Mouse (Mus musculus): ENCODE results near the gene 1700016C15Rik. TPM values are rescaled to one million over a fixed set of nuclear protein-coding genes. Genes with fewer than 3 reads are reported as not detected.

The 1700016C15Rik gene
- total RNA-seq (2021), result not detected

DNA sequence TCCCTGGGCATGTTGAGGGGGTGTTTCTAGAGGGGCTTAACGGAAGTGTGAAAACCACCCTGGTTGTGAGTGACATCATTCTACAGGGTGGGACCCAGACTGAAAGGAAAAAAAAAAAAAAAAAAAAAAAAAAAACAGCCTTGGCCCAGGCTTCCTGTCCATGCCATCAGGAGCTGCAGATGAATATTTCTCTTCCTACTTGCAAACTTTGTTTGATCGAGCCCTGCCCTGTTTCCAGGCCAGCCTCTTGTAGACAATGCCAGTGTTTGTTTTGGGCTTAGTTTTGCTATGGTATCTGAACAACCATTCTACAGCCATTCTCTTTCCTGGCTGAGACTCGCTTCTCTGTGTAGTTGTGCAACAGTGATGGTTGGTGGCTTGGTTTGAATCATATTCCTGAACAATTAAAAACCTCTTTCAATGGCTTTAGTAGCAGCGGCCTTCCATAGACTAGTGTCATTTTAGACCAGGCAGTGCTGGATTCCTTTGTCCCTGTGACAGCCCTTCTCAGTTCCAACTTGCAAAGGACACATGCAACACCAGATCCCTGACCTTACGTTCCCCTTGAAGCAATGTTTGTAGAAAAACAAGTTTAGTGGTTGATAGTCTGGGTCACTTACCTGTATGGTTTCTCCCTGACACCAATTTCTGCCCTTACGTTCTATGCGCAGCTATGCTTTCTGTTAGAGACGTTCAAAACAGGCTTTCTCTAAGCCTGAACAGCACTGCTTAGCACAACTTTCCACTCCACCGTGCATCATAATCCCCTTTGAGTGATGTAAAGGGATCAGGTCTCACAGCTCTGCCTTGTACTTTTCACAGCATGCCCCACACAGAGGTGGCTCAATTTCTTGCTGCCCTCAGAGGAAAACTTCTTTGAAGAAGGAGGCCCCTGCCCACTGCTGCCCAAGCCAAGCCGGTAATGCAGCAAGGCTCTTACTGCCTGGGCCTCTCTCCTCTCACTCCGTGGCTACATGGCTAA is at the start of gene 1700016C15Rik:
Gene 1700016C15Rik, plus strand, starts transcription at position 772 of the 982 bp plus-strand sequence.
- no peak for DNase-seq (ENCODE audit: extremely low spot score in 1 of 2, low spot score in 2 of 2)
- intact Hi-C loops (cut with DNase I), result no loop called here

DNA sequence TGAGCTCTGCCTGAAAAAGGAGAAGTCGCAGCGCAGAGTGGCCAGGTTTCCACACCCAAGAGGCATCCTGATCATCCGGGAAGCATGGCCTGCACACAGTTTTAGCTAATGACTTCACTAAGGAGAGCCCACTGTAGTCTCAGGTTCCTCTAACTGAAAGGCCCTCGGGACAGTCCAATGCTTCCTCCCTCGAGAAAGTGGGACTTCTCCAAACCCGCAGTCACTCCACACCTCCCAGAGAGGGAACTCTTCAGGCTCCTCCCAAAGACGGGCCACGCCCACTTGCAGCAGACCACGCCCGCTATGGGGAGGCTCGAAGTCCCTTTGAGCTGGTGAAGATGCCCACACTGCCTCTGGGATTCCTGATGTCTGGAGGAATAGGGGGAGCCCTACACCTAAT is 48.4 kb upstream of the 1700016C15Rik start:
- intact Hi-C loops (cut with DNase I), result loop anchor here (10.0 kb wide), 2 partner anchors 486 to 686 kb away; no protein-coding TSS in a partner anchor
- DNase-seq (ENCODE audit: extremely low spot score in 1 of 2, low spot score in 2 of 2), result peak in 1 of 2 experiments; percentile 43

DNA sequence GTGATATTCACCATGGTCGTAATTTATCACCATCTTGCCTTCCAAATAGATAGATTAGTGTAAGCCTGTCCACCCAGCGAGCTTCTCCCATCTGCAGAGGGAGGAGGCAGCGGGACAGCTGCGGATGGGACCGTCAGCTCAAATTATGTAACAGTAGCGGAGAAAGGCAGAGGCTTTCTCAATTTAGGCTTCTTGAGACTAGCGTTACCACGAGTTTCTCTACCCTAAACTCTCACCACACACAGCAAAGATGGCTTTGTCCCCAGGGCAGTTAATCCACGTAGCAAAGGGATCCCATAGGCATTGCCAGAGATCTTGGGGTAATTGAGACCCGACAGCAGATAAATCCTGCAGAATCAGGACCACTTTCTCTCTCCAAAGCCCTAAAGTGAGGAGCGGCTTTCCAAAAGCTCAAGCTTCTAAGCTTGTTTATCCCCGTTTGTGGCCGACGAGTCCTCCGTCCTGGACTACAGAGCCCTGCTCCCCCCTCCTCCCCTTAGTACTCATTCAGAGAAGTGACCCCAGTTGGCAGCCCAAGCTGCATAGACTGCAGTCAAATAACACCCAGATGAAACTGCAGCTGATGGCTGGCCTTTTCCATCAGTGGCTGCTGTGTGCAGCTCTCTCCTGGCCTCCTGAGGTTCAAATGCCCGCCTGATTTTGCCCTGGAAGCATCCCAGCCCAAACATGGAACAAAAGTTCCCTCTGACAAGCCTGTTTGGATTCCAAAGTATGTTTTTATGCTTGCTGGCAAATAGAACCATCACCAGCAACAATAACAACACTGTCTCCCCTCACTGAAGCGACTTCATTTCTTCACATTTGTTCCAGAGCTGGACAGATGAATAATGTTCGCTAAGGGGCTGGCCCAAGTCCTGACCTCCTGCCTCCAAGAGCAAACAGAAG is 45.4 kb upstream of the 1700016C15Rik start:
- peak; percentile 14 to 38 for DNase-seq (ENCODE audit: extremely low spot score in 1 of 2, low spot score in 2 of 2)

DNA sequence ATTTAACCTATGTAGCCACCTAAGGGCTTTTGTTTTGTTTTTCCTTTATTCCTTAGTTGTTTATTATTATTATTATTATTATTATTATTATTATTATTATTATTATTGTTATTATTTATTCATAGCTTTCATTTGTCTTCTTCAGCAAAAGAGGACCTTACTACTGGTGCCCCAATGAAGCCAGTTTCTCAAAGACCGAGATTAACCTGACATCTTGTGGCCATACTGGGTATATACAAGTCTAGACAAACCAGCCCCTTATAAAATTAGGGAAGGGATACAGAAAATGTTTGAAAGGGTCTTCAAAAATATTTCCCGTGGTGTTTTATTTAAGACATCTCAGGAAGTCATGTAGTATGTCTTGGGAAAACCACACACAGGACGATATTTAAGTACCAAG is 44.7 kb upstream of the 1700016C15Rik start:
- intact Hi-C loops (cut with DNase I), result loop anchor here (2.0 to 10.0 kb wide), 4 partner anchors 233 to 806 kb away; no protein-coding TSS in a partner anchor
- DNase-seq (ENCODE audit: extremely low spot score in 1 of 2, low spot score in 2 of 2), result peak in 1 of 2 experiments; percentile 59

More for the DNA sequence above, 45.4 kb upstream of the 1700016C15Rik start:
- intact Hi-C loops (cut with DNase I), result loop anchor here (2.0 to 10.0 kb wide), 3 partner anchors 489 to 805 kb away; no protein-coding TSS in a partner anchor

DNA sequence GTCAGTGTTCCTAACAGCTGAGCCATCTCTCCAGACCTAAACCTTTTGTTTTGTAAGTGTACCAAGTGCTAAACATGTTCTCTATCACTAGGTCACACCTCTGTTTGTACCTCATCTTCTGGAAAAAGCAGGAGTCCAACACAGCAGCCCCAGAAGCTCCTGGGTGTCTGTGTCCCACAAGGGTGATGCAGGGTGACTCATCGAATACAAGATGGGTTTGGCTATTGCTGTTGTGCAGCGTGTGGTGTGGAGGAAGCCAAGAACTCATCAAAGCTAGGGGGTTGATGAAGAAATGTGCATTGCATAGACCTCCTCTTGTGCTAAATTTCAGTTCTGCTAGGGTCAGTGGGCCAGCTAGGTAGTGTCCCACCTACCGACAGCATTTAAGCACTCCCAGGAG is 43.5 kb upstream of the 1700016C15Rik start:
- intact Hi-C loops (cut with DNase I), result loop anchor here (5.0 to 10.0 kb wide), 3 partner anchors 234 to 691 kb away; no protein-coding TSS in a partner anchor
- DNase-seq (ENCODE audit: extremely low spot score in 1 of 2, low spot score in 2 of 2), result no peak

DNA sequence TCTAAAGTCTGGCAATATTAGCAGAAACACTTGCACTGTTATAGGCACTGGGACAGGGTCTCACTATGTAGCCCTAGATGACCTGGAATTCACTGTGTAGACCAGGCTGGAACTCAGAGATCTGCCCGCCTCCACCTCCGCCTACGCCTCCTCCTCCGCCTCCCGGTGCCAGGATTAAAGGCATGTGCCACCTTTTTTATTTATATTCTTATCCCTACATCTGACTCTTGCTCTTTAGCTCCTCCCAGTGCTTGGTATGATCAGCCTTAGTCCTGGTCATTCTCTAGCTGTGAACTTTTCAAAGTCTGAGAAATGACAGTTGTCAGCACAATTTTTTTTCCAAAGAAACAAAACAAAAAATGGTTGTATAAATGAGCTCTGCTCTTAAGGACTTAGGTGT is 42.6 kb upstream of the 1700016C15Rik start:
- intact Hi-C loops (cut with DNase I), result loop anchor here (5.0 to 10.0 kb wide), 3 partner anchors 235 to 692 kb away; no protein-coding TSS in a partner anchor
- DNase-seq (ENCODE audit: extremely low spot score in 1 of 2, low spot score in 2 of 2), result no peak

DNA sequence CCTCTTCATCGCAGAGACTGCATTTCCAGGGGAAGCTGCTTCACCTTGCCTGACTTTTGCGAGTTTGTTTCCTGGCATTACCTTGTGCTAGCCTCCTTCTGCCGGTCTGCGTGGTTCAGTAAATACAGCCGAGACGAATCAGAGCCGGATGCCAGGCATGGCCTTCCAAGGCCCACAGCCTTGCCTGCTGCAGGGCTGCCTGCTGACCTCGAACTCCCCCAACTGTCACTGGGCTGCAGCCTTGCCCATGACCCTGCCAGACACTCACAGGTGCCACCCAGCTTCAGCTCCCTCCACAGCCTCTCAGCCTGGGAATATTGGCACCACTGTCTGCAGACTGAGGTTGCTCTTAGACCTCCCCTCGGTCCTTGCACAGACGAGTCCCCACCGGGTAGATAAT is 37.1 kb upstream of the 1700016C15Rik start:
- no peak for DNase-seq (ENCODE audit: extremely low spot score in 1 of 2, low spot score in 2 of 2)
- intact Hi-C loops (cut with DNase I), result no loop called here

DNA sequence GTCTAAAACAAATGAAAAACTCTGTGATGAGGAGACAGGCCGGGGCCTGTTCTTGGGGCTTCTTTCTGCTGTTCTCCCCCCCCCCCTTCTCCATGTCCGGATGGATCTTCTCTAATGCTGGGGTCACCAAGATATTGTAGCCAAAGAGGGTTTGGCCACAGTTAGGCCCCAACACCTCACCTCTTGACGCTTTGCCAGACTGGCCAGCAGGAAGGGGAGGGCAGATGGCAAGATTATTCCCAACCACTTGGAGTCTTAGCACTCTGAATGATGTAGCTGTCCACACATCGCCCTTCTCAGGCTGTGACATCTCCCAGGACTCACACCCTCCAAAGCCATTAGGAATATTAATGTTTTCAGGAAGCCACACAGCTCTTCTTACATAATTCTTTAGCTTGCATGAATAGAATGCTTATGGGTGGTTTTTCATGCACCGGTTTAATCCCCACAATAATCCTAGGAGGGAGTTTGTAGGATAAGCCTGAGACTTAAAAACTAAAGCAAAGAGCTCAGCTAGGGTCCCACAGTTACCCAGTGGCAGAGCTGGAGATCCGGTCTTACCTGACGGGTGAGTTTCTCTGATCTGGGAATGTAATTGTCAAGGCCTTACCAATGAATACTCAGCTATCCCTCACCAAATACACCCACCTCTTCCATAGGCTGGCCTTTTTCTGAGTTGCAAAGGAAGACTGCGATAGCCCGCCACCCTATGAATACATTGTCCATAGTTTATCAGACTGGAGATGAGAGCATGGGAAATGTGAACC is 35.9 kb upstream of the 1700016C15Rik start:
- no peak for DNase-seq (ENCODE audit: extremely low spot score in 1 of 2, low spot score in 2 of 2)
- intact Hi-C loops (cut with DNase I), result no loop called here

DNA sequence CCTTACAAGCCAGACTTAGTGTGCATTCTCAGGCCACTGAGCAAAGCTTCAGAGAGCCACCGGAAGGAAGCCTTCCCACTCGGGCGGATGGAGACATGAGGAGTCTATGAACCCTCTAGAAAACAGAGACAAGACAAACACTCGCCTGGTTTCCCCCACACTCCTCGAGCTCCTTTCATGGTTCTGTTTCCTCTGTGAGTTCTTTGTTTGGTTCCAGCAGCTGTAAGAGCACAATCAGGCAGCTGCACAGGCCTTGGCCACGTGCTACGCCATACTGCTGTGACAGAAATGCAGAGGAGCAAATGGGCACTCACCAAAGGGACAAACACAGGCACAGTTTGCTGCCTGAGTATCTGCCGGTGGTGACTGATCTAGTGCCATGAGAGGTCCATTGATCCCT is 29.1 kb upstream of the 1700016C15Rik start:
- intact Hi-C loops (cut with DNase I), result no loop called here
- DNase-seq (ENCODE audit: extremely low spot score in 1 of 2, low spot score in 2 of 2), result no peak

DNA sequence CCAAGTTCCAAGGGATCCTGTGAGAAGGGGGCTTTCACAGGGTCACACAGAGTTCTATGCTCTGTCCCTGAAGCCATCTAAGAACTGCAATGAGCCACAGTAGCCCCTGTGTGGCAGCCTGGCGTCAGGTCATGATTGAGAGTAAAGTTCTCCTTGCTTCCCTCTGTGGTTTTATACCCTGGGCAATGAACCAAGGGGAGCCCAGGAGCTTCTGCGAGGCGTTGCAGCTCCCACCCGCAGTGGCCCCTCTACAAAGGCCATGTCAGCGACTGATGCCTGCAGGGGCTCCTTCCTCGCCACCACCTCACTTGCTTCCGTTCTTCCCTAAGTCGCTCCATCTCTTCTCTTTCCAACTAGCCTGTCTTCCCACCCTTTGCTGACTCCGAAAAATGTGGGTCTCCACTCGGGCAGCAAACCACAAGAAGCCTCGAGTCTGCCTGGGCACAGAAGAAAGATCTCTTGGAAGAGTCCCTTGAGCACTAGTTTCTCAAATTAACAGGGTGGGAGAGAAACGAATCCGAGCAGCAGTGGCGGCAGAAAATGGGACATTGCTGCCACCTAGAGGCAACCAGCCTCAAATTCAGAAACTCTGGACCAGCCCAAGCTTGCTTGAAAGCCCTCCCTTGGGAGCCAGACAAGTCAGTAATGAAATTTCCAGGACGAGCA is 27.0 kb upstream of the 1700016C15Rik start:
- peak; percentile 79 to 88 for DNase-seq (ENCODE audit: extremely low spot score in 1 of 2, low spot score in 2 of 2)
- intact Hi-C loops (cut with DNase I), result no loop called here

DNA sequence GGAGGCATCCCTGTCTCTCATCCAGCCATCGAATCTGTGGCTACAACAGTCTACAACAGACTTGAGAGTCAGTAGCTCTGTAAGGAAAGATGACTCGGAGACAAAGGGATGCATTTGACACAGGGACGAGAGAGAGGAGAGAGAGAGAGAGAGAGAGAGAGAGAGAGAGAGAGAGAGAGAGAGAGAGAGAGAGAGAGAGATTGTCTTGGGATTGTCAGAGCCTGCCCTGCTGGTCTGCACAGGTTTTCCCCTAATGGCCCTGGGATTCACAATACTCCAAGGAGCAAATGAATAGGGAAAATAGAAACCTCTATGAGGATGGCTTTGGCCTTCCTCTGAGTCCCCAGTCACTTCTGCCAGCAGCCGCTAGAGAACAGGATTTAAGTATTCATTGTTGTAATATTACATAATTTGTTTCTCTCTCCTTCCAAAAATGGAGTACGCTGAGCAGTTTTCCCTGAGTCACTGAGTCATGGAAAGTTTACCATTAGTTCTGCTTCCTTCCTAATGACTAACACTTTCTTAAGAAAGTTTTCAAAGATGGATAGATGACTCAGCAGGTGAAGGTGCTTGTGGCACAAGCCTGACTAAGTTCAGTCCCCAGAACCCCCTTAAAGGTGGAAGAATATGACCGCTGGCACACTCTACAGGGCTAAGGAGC is 26.3 kb upstream of the 1700016C15Rik start:
- intact Hi-C loops (cut with DNase I), result no loop called here
- no peak for DNase-seq (ENCODE audit: extremely low spot score in 1 of 2, low spot score in 2 of 2)

DNA sequence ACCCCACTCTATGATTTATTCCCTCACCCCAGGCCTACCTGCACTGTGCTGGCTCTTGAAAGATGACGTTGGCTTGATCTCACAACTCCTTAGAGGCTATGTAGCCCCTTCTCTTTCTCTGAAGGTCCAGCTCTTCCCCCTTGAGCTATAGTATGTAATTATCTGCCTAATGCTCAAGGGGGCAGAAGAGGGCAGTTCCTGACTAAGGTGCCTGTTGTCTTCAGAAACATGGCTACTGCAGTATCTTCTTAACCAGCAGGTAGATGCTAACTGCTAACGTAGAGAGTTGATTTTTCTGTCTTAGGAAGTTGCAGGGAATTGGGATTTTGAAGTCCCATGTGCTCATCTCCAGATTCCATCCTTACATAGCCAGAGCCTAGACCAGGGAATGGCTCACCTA is 24.4 kb upstream of the 1700016C15Rik start:
- no peak for DNase-seq (ENCODE audit: extremely low spot score in 1 of 2, low spot score in 2 of 2)
- intact Hi-C loops (cut with DNase I), result no loop called here

DNA sequence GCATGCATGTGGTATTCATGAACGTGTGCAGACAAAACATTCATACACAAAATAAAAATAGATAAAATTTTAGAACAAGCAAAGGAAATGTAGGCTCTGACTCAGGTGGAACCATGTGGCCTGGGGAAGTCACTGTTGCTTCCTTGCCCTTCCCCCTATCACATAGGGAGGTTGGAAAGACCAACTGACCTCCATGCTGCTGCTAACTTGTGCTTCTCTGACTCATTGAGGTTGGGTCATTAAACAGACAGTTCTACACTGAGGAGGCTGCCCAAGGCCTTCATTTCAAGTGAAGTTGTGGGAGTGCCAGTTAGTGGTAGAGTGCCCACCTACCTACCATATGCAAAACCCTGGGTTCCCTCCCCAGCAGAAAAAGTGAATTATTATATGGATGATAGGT is 22.0 kb upstream of the 1700016C15Rik start:
- intact Hi-C loops (cut with DNase I), result no loop called here
- DNase-seq (ENCODE audit: extremely low spot score in 1 of 2, low spot score in 2 of 2), result no peak

DNA sequence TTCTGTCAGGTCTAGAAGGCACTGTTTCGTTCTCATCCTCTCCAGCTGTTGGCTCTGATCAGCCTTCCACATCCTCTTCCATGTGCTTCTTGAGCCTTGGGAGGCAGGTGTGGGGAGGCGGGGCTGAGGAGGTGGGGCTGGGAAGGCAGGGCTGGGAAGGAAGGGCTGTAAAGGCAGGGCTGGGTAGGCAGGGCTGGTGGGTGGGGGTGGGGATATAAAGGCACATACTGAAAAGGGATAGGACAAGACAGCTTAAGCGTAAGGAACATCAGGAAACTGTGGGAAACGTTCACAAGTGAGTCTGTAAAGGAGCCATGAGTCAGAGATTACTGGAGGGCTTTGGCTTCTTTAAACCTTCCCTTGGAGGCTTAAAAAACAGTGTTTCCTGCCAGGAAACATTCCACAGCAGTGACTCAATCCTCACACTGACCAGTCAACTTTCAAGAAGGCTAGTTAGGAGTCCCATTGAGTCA is 21.0 kb upstream of the 1700016C15Rik start:
- intact Hi-C loops (cut with DNase I), result no loop called here
- DNase-seq (ENCODE audit: extremely low spot score in 1 of 2, low spot score in 2 of 2), result no peak

DNA sequence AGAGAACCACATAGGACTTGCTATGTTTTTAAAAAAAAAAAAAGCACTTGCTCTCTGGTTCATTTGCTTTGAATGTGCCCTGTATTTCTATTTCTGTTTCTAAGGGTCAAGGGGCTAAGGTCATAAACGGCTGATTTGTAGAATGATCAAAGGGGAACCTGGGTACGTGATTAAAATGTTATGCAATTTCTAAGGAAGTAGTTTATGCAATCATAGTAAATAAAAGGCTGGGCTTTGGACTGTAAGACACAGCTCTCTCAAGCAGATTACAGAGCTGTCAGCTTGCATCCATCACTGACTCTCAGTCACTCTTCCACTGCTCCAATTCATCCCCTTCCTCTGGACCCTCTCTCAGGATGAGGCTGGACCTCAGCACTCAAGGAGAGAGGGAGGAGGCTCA is 18.6 kb upstream of the 1700016C15Rik start:
- no peak for DNase-seq (ENCODE audit: extremely low spot score in 1 of 2, low spot score in 2 of 2)

DNA sequence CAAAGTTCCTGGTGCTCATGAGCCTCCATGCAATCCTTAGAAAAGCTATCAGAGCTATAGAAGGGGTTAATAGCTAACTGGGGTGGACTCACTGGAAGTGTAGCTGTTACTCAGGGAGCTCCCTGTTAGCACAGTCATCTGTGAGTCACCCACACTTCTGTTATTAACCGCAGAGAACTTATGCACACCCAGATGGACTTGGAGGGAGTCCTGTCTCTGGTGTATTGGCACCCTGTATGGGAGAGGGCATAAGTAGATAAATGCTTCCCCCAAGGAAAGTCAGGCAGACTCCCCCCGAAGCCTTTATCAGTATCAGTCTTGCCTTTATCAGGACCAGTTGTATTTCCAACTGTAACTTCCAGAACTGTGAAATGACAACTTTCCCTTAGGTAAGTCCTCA is 18.2 kb upstream of the 1700016C15Rik start:
- intact Hi-C loops (cut with DNase I), result no loop called here
- no peak for DNase-seq (ENCODE audit: extremely low spot score in 1 of 2, low spot score in 2 of 2)

More for the DNA sequence above, 18.6 kb upstream of the 1700016C15Rik start:
- intact Hi-C loops (cut with DNase I), result no loop called here
